Comparison of ENCODE assay signal across 8 mouse cellular contexts in genomic region chr13:58543066-58543465, GRCm38 (mm10).
A peak's percentile ranks its signal among the peaks of the same experiment; 100 is the strongest.
DNase-seq lines count a peak whose midpoint lies in the region; ATAC-seq and TF ChIP-seq lines count a peak whose summit lies in the region.

No protein-coding gene starts in this region.

- 38% methylated on average over 7 of the region's 7 CpGs for WGBS in hindbrain, postnatal 0 days

- DNase-seq in WW6 (ENCODE audit: low read depth, low spot score) = peak; percentile 47
- DNase-seq in cerebellum, postnatal 4 days (ENCODE audit: low spot score in 2 of 2) = peak; percentile 75 to 80
- DNase-seq in gastrocnemius, adult 8-10 months (ENCODE audit: low spot score in 2 of 2) = peak; percentile 33 to 41
- peak; percentile 87 for DNase-seq in hindbrain, postnatal 0 days (ENCODE audit: low spot score)
- DNase-seq in left cerebral cortex, adult 2 months (ENCODE audit: extremely low spot score in 1 of 2, low spot score in 2 of 2) = peak; percentile 74 to 83
- DNase-seq in right cerebral cortex, postnatal 25 days = peak; percentile 67
- peak; percentile 57 to 80 for DNase-seq in urinary bladder, postnatal 4 days (ENCODE audit: low spot score in 2 of 2)

- H3K4me1 ChIP-seq in hindbrain, postnatal 0 days (ENCODE audit: insufficient read depth, low read length) = peaks cover 4% of the 10 kb centered on the region; the same call in 1 of the 2 replicates

- no peak overlapping the region for H3K4me2 ChIP-seq in hindbrain, postnatal 0 days (ENCODE audit: low read depth, low read length)

- no peaks in the 10 kb centered on the region for H3K36me3 ChIP-seq in hindbrain, postnatal 0 days (ENCODE audit: insufficient read depth, low read length)

- peak; percentile 61; the same call in 1 of the 2 replicates for ATAC-seq in hindbrain, postnatal 0 days
- ATAC-seq in megakaryocyte-erythroid progenitor cell, adult 5-6 weeks (replicated peaks; ENCODE audit: low FRiP score, low TSS enrichment, poor library complexity, severe bottlenecking) = peak; percentile 89

- H3K4me3 ChIP-seq in hindbrain, postnatal 0 days (ENCODE audit: low read length) = no peak overlapping the region
- no peak overlapping the region for H3K4me3 ChIP-seq in left cerebral cortex, adult 2 months

- H3K27ac ChIP-seq in hindbrain, postnatal 0 days = peak overlapping the region; percentile 3; the same call in 1 of the 2 replicates
- no peak overlapping the region for H3K27ac ChIP-seq in left cerebral cortex, adult 2 months

- no peaks in the 10 kb centered on the region for H3K9me3 ChIP-seq in hindbrain, postnatal 0 days (ENCODE audit: low read length)

- no peaks in the 10 kb centered on the region for H3K27me3 ChIP-seq in hindbrain, postnatal 0 days (ENCODE audit: insufficient read depth, low read length)

- intact Hi-C loops in left cerebral cortex, adult 2 months (cut with DNase I) = loop anchor here (1.0 to 5.0 kb wide), 3 partner anchors 142 to 255 kb away; partner anchors contain the start of gene 2210016F16Rik

- no peak overlapping the region for H3K9ac ChIP-seq in hindbrain, postnatal 0 days (replicated peaks; ENCODE audit: low read length)

- peak; percentile 97 for TF ChIP-seq CTCF in hindbrain, postnatal 0 days (IDR thresholded peaks at IDR 0.05; ENCODE audit: low read depth)
- peak; percentile 85 for TF ChIP-seq CTCF in left cerebral cortex, adult 2 months (IDR thresholded peaks at IDR 0.05)

Comparison
In these comparisons a context has a peak if more than half of its experiments do, and no peak if none do; other contexts are left out.
1. DNase-seq: peak in every context shown above with its lines; median percentile 87 in hindbrain, postnatal 0 days; 78 in left cerebral cortex, adult 2 months; 78 in cerebellum, postnatal 4 days; 68 in urinary bladder, postnatal 4 days; 67 in right cerebral cortex, postnatal 25 days; 47 in WW6; 37 in gastrocnemius, adult 8-10 months.